Mouse (Mus musculus) adrenal gland, postnatal 0 days (tissue): Measurements from ENCODE around the gene Itpripl1. TPM values are rescaled to one million over a fixed set of nuclear protein-coding genes. Genes with fewer than 3 reads are reported as not detected.

Source experiments
- polyA plus RNA-seq: library from polyadenylated mRNA; unstranded; fragments of >200 nt; fragmentation: Nextera tagmentation; extraction: Ambion mirVana; gene quantifications from 2 replicates; pipeline ENCODE4 v1.2.1, GENCODE M21; 2015

Gene Itpripl1
- 10.5 and 11.5 TPM in 2 replicates for polyA plus RNA-seq

DNA sequence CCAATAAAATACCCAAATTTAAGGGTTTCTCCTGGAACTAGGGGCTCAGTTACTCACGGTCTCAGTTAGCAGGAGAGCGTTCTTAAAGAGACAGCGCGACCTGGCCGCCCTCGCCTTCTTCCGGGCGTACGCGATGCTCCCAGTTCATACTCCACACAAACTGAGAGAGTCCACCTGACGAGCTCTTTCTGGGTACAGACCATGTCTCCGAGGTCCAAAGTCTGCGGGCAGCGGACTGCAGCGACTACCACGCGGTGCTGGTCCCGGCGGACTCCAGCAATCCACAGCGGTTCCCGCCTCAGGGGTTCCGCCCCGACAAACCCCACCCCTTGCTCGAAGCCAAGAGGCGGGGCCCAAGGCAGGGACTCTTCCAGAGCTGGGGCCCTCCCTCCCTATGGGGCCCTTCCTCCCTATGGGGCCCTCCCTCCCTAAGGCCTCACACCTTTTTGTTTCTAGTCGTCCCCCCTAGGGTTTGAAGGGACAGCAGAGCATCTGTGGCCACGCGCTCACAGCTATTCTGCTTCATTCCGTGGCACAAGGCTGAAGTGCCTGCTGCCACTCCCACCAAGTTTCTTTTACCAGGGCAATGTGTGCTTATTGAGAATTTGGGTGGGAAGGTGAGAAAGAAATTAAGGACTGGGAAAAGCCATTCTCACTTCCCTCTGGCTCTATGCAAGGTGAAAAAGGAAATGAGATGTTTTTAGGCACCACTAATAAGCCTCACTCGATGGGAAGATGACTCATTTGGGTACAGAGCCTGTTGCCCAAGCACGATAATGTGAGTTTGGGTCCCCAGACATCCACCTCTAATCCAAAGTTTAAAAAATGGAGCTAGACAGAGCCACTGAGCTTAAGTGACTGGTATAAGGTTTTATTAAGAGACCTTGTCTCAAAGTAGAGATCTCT is at the start of gene Itpripl1:
Gene Itpripl1 (minus strand): TSS at position 285 of the 906 bp plus-strand sequence.

DNA sequence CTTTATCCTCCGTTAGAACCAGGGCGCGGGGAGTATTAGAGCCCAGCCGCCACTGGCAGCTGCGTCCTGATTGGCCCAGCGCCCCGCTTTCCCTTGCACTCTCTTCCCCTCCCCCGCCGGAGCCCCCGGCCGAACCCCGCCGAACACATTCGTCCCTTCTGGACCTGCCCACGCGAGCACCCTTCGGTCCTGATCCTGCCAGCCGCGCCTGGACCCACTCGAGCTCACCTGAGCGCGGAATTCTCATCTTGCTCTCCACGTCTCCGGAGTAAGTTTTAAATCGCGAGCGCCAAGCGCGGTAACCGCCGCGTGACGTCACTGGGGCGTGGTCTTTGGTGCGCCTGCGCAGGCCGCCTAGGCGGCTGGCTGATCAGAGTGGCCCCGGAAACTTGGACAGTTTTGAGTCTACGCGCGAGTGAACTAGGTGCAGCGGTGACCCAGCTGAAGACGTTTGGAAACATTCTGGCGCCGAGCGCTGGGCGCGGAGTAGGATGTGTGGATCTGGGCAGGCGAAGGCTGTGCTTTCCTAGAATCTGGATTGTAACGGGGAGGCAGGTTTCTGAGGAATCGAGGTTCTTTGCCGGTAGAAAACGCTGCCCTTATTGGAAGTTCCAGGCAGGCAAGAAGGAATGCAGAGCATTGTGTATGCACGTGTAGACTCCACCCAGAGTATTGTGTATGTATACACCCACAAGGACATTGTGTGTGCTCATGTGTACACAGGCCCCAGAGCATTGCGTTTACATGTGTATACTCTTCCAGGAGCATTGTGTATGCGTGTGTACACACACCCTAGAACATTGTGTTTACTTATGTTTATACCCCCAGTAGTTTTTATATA is 9.4 kb downstream of the Itpripl1 start, which contains the start of gene Ncaph:
Gene Ncaph (minus strand): TSS at position 334 of the 841 bp plus-strand sequence.

Other genes with a start within 250 kb of the Itpripl1 start
- 33.6 and 63.9 TPM in 2 replicates for gene Sppl2a, start 210.2 kb downstream of the Itpripl1 start, polyA plus RNA-seq
- 5.4 and 6.6 TPM in 2 replicates for gene Ap4e1, start 134.7 kb downstream of the Itpripl1 start, polyA plus RNA-seq
- 52.9 and 55.5 TPM in 2 replicates for gene Blvra, start 72.8 kb downstream of the Itpripl1 start, polyA plus RNA-seq
- gene Ncaph, start 9.5 kb downstream of the Itpripl1 start, polyA plus RNA-seq, result 15.4 and 18.2 TPM in 2 replicates
- 4.8 and 5.7 TPM in 2 replicates for gene 1810024B03Rik, start 64.8 kb upstream of the Itpripl1 start, polyA plus RNA-seq
- 18.6 and 21.2 TPM in 2 replicates for gene Snrnp200, start 64.9 kb upstream of the Itpripl1 start, polyA plus RNA-seq
- 70.2 and 86.0 TPM in 2 replicates for gene Ciao1, start 104.4 kb upstream of the Itpripl1 start, polyA plus RNA-seq
- 32.7 and 33.1 TPM in 2 replicates for gene Tmem127, start 104.5 kb upstream of the Itpripl1 start, polyA plus RNA-seq
- 45.3 and 78.6 TPM in 2 replicates for gene Stard7, start 126.8 kb upstream of the Itpripl1 start, polyA plus RNA-seq
- gene Dusp2, start 192.7 kb upstream of the Itpripl1 start, polyA plus RNA-seq, result 2.6 TPM in 2 replicates
- not detected in 2 replicates for gene Astl, start 195.2 kb upstream of the Itpripl1 start, polyA plus RNA-seq
- gene Adra2b, start 219.8 kb upstream of the Itpripl1 start, polyA plus RNA-seq, result 1.6 and 1.9 TPM in 2 replicates